Mouse (Mus musculus): ENCODE results near the gene Csrp1.

- TF ChIP-seq CTCF (IDR thresholded peaks at IDR 0.05; ENCODE audit: extremely low read depth, insufficient read length, insufficient replicate concordance, low read depth, low read length) (no peak), POLR2A (IDR thresholded peaks at IDR 0.05; ENCODE audit: low read depth, low read length) (no peak)
Measured at GRCm38 (mm10) chr1:135680716-135681115, 39.1 kb upstream of the Csrp1 start.
